Mouse (Mus musculus): ENCODE measurements around the gene Kif4.

Gene Kif4

DNA sequence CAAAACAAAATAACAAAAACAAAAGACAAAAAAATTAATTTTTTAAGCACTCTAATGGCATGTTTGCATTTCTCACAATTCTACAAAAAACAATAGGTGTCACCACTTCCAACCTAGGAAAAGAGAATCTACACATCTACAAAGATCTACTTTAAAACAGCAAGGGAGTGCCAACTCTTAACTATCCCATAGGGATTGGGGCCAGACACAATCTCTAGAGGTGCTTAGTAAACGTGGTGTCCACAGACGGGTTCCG, at the start of gene Kif4:
Gene Kif4, plus strand, starts transcription at position 192 of the 256 bp plus-strand sequence.
- no peak for DNase-seq (ENCODE audit: low spot score)

GRCm38 (mm10) chrX:100594791-100595190, 30.7 kb upstream of the Kif4 start, which contains the start of gene P2ry4:
Gene P2ry4 (minus strand): TSS chrX:100594869.
- no peak for DNase-seq (ENCODE audit: low spot score)

GRCm38 (mm10) chrX:100597439-100597838, 28.1 kb upstream of the Kif4 start:
- peak; percentile 42 for DNase-seq (ENCODE audit: low spot score)

DNA sequence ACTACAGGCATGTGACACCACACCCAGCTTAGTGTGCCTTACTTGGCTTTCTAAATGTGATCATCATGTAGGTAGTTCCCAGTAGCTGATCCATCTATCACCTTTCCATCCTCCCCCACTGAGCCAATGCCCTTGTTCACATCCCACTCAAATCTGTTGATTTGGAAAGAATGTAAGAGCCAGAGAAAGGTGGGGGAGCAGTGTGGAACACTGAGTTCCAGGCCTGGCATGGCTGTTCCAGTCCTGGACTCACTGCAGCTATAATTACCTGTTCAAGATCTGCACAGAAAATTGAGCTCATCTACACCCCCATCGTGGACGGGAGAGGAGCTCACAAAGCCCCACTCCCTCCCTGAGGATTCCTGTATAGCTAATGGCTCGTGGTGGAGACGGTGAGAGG, 25.8 kb upstream of the Kif4 start:
- no peak for DNase-seq (ENCODE audit: low spot score)

- DNase-seq (ENCODE audit: low spot score), result no peak
Observed at GRCm38 (mm10) chrX:100605314-100605713, 20.2 kb upstream of the Kif4 start, which contains the start of gene Arr3. Gene Arr3 (plus strand): TSS chrX:100605497.

- DNase-seq (ENCODE audit: low spot score), result no peak
Observed at GRCm38 (mm10) chrX:100618488-100618887, 7.0 kb upstream of the Kif4 start.

- no peak for DNase-seq (ENCODE audit: low spot score)
Observed at GRCm38 (mm10) chrX:100621366-100621765, 4.2 kb upstream of the Kif4 start.

DNA sequence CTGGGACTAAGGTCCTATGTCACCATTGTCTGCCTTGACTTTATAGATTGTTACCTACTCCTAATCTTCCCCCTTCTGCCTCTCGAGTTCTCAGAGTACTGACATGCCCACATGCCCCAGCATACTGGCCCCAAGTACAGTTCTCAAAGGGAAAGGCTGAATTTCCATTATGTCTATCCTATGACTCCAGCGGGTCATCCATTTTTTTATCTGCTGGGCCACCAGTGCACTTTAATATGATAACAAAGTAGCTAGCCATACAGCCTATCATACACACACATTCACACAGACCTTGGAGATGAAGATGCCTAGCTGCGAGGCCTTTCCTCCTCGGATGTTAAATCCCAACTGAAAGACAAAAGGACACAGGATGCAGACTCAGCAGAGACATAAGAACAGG, 1.3 kb upstream of the Kif4 start:
- no peak for DNase-seq (ENCODE audit: low spot score)

GRCm38 (mm10) chrX:100625146-100625545, 391 bp upstream of the Kif4 start:
- DNase-seq (ENCODE audit: low spot score), result no peak

DNA sequence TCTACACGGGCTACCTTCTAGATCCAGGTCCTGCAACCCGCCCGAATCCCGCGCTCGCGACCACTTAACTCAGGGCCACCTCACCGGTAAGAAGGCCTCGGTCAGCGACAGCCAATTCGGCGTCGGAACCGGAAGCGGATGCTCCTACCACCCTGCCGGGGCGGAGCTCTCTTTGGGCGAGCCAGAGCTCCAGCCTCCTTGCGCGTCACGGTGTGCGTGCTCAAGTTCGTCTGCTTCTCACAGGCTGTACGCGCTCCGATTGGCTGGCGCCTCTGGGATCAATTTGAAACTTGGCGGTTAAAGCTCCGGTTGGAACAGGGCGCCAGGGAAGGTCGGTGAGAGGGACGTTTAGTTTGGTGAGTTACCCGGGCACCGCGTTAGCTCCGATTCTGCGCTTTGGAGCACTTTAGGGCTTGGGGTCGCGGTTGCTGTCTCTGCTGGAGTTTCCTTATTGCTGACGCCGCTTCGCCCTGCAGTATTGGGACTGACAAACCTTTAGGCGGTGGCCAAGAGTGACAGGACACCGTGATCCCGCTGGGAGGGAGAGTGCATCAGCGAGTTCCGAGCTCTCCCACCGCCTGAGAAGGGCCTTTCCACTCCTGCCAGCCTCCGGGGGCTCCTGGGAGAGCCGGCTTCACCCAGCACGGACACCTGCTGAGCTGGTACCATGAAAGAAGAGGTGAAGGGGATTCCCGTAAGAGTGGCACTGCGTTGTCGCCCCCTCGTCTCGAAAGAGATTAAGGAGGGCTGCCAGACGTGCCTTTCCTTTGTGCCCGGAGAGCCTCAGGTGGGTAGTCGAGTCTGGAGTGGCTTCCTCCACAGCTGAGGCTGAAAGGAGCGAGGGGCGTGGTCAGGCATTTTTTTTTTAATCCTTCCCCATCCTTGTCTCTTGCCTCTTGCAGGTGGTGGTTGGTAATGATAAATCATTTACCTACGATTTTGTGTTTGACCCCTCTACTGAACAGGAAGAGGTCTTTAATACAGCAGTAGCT, 561 bp downstream of the Kif4 start, which contains the start of gene Pdzd11:
Gene Pdzd11, minus strand, starts transcription at position 767 of the 992 bp plus-strand sequence.
- peak; percentile 91 for DNase-seq (ENCODE audit: low spot score)

DNA sequence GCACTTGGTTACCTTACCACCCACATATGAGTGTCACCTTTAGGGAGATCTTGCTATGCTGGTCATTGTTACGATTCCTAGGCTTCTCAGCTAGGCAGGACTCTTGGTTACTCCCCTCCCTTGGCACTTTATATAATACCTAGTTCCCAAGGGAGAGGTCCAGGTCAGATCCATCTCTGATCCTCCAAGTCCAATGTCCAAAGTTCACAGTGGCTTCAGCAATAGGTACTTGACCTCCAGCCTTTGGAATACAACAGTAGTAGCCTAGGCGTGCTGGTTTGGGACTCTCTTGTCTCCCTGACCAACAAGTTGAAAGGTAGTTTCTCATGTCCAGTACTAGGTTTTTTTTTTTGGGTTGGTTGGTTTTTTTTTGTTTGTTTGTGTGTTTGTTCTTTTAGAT, 3.5 kb downstream of the Kif4 start:
- no peak for DNase-seq (ENCODE audit: low spot score)

- DNase-seq (ENCODE audit: low spot score), result no peak
Observed at GRCm38 (mm10) chrX:100638477-100638876, 12.9 kb downstream of the Kif4 start.

DNA sequence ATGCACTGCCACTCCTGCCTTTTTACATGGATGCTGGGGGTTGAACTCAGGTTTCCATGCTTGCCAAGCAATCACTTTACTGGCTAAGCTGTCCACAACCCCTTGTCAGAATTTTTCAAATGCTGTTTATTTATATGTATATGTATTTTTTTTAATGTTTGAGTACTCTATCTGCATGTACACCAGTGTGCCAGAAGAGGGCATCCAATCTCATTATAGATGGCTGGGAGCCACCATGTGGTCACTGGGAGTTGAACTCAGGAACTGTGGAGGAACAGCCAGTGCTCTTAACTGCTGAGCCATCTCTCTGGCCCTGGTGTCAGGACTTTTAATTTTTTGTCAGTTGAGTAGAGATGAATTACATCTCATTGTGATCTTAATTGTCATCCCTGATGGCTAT, 27.3 kb downstream of the Kif4 start:
- no peak for DNase-seq (ENCODE audit: low spot score)

GRCm38 (mm10) chrX:100664825-100665224, 39.3 kb downstream of the Kif4 start:
- DNase-seq (ENCODE audit: low spot score), result no peak

DNA sequence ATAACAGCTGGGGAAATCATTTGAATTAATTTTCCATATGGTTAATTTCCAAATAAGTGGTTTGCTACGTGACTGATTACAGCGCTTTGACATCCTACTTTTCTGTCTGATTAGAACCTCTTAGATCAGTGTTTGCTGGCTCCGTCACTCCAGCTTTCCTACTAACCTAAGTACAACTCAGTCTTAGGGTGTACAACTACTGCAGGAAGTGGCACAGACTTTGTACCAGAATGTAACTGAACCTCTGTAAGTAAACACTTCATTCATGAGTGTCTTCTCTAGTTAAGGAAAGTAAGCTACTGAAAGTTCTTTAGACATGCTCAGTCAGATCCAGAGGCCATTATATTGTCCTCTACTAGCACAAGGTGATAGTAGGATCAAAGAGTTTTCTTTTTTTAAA, 52.7 kb downstream of the Kif4 start:
- DNase-seq (ENCODE audit: low spot score), result no peak

DNA sequence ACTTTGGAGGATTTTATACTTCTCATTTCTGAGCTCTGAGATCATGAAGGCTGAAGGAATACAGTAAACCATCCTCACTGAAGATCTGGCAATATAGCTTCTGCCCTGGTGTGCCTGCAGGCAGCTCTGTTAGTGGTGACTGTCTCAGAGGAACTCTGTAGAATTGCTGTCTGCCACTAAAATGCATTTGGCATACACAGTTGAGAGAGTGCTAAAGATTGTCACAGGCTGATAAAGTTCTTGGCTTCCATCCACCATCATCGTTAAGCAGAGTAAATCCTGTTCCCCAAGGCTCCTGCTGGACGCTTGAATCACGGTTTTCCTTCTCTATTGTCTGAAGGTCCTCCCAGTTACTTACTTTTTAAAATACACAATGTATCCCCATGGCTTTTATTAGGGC, 61.0 kb downstream of the Kif4 start:
- DNase-seq (ENCODE audit: low spot score), result peak; percentile 11

- DNase-seq (ENCODE audit: low spot score), result peak; percentile 7
Observed at GRCm38 (mm10) chrX:100687360-100688032, 62.0 kb downstream of the Kif4 start.

GRCm38 (mm10) chrX:100688033-100688370, 62.5 kb downstream of the Kif4 start:
- no peak for DNase-seq (ENCODE audit: low spot score)

- no peak for DNase-seq (ENCODE audit: low spot score)
Observed at GRCm38 (mm10) chrX:100696776-100697175, 71.2 kb downstream of the Kif4 start.

GRCm38 (mm10) chrX:100708032-100708431, 82.5 kb downstream of the Kif4 start:
- no peak for DNase-seq (ENCODE audit: low spot score)

DNA sequence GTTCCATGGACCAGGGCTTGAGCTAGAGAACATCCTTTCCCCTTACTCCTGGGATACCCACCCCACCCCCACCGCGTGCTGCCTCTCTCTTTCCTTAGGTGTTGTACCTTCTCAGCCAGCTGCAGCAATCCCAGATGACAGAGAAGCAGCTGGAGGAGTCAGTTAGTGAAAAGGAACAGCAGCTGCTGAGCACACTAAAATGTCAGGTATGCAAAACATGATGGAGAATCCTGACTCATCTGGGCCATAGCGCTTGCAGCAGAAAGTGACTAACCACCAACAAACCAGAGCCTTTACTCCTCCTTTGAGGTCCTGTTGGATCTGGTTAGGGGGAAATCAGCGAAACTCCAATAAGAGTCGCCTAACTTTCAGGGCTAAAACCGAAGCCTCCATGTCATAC, 90.6 kb downstream of the Kif4 start:
- DNase-seq (ENCODE audit: low spot score), result no peak

DNA sequence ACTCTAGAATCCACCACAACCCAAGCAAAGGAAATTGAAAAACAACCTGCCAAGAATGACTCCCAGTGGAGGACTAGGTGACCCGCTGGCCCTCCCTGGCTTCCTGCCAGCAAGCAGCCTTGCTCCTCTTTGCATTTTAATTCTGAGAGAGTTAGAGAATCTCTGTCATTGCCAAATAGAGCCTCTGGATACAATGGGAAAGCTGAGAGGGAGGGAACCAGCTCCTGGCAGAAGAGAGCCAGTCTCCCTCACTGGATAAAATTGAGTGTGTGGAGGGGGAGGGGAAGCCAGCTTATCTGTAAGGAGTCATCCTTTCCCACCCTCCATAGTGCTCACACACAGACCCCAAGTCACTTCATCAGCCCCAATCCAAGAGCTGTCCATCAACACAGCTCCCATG, 103.4 kb downstream of the Kif4 start:
- DNase-seq (ENCODE audit: low spot score), result no peak

GRCm38 (mm10) chrX:100729665-100730188, 104.2 kb downstream of the Kif4 start, which contains the start of gene Gdpd2:
Gene Gdpd2 (plus strand): TSS chrX:100729873.
- DNase-seq (ENCODE audit: low spot score), result peak; percentile 32
